Mouse (Mus musculus): ENCODE measurements at regions not wholly inside any gene's neighbourhood (a gene's known extent, or its start where the extent isn't known, plus 50 kb on each side); places are given as distances from the start of the nearest gene placed in this dataset.
"Not testable (repeated sequence)": the region's sequence is repeated elsewhere in the genome, so short reads cannot be mapped to it uniquely, and the experiment has no call there.

DNA sequence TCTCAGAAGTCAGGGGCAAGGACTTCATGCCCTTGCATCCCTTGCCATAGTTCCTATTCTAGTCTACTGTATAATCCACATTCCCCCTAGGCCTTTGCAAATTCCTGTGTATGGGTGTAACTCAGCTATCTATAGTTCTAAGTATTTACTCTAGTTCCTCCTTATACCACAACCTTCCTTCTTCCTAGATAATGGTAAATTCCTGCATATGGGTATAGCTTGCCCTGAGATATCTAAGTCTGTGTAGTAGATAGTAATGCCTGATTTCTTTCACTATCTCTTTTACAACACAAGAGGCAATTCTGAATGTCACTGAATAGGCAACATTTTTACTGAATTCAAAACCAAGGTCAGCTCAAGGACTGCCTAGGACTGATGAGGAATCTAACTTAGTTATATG is 1000.2 kb downstream of the Kcnt2 start:
- DNase-seq, result not testable (repeated sequence)

DNA sequence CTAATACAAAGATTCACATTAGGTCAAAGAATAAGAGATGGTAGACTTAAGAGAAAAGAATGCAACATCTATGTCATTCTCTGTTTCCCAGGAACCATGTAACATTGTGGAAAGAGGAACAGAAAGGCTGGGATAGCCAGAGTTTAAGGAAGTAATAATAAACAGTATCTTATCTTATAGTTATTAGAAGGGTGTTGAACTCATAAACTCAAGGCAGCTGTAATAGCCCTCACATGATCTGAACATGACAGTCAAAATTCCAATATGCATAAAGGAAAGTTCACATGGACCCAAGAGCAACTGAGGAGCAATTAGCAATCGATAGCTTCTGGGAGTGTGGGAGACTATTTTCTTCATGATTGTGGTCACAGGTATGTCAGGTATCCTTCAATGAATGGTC is 1028.8 kb downstream of the Kcnt2 start:
- DNase-seq, result no peak

DNA sequence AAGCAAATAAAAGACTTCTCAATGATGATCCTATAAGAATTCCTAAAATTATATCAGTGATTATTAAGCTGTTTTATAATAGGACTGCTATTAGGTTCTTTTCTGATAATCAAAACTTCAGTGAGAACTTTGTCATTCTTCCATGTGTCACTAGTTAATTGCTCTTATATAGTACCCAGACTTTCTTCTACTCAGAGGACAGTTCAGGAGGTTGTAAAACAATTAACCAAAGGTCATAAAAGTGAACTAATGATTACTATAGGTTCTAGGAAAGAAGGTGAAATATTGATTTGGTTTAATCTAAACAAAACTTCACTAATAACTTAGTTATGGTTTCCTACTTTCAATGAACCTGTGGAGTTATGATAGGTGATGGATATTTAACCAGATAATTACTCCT is 1035.6 kb downstream of the Kcnt2 start:
- no peak for DNase-seq

DNA sequence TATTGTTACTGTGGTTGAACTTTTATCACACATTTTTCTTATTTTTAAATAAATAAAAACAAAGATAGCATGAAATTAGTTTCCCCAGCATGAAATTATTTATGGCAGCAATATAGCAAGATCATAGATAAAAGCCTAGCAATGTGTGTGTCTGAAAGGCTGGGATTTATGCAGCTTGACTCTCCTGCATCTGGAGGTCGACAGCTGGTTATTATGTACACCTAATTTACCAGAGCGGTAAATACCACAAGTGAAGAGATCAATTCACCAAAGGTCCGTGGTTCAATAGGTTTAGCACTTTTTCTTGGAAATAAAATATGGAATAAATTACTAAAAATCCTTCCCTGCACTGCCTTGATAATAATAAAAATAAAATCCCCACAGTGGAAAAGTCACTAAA is 1077.0 kb downstream of the Kcnt2 start:
- no peak for DNase-seq

DNA sequence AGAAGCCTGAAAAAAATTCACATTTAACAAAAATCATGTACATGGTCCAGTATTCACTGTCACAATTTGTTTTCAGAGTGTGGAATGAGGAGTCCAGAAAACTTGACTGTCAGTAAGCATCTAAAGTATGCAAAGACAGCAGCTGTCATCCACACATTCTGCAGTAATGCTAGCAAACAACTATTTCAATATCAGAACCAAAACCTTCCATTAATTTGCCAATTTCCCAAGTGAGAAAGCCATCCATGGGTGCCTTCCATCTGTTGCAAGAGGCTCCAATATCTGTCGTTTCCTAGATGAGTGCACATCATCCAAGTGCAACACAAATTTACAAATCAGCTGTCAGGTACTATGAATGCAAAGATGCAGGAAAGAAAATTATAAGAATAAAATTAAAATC is 1092.1 kb downstream of the Kcnt2 start:
- DNase-seq, result no peak

DNA sequence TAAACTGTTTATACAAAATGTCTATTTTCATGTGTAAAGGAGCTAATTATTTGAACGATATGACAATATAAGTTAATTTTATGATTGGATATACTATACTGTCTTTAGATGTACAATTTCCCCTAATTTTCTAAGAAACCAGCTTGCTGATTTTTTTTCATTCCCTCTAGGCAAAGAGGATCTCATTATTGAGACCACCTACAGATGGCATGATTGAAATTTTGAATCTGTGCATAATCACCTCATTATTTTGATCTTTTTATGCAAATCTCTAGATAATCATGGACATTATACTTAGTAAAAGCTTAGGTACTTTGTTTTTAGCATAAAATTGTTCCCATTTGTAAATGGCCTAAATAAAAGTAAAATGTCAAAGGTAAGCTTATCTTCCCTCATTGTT is 1123.5 kb downstream of the Kcnt2 start:
- DNase-seq, result no peak

DNA sequence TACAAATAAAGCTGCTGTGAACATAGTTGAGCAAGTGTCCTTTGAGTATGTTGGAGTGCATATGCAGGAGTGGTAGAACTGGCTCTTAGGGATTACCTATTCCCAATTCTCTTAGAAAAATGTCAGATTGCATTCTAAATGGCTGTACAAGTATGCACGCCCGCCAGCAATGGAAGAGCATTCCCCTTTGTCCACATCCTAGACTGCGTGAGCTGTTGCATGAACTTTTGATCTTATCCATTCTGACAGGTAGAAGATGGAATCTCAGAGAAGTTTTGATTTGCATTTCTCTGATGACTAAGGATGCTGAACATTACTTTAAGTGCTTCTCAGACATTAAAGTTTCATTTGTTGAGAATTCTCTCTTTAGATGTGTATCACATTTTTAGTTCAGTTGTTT is 1130.0 kb downstream of the Kcnt2 start:
- no peak for DNase-seq

DNA sequence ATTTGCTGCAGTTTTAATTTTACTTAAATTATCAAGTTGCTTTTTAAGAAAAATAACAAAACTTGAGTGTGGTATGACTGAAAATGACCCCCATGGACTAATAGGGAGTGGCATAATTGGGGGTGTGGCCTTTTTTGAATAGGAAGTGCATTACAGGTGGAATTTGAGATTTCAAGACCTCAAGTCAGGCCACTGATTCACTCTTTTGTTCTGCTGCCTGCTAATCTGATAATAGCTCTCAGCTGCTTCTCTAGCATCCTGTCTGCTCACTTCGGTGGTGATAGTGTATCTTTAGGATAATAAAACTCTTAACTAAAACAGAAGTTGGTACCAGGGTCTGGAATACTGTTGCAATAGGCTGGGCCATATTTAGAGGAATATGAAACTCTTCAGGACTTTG is 1155.4 kb downstream of the Kcnt2 start:
- DNase-seq, result no peak

DNA sequence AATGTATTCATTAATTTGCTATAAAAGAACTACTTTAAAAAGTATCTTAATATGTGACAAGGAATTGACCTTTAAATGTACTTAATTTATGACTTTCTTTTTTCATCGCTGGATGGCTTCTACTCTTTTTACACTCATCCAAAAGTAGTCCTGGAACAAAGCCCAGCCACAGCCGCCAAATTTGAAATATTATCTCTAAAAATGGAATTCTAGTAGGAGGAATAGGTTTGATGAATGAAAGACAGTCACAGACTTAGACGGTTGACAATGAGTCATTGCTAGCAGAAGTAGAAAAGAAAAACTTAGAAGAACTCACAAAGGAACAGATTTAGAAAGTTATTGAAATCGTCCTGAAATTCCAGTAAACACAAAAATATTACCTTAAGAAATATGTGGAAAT is 1183.7 kb downstream of the Kcnt2 start:
- peak; percentile 37 for DNase-seq

DNA sequence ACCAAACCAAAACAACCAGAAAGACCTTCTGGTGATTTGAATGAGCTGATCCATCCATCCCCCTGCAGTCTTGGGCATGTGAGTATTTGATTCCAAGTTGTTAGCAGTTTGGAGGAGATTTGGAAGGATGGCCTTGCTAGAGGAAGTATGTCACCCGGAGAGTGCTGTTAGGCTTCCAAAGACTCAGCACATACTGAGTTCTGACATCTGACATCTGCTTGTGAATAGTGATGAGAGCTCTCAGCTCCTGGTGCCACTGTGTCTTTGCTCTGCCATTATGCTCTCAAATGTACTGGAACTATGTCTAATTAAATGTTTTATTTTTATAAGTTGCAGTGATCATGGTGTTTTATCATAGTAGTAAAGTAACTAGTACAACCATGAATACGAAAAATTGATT is 1184.2 kb downstream of the Kcnt2 start:
- DNase-seq, result no peak

DNA sequence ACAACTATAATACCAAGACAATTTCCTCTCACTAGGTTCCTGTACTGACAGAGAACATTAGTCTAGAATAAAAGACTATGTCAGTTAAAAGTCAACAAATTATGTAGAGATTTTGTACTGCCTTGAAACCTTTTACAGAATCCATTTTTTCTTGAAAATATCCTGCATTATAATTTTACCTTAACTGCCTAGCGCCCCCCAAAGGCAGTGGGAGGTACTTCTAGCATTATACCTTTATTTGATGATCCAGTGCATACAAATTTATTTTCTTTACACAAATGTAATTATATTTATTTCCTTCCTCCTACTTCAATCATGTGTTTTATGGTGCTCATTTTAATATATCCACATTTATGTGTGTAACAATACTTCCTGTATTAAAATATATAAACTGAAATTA is 1189.5 kb downstream of the Kcnt2 start:
- no peak for DNase-seq

DNA sequence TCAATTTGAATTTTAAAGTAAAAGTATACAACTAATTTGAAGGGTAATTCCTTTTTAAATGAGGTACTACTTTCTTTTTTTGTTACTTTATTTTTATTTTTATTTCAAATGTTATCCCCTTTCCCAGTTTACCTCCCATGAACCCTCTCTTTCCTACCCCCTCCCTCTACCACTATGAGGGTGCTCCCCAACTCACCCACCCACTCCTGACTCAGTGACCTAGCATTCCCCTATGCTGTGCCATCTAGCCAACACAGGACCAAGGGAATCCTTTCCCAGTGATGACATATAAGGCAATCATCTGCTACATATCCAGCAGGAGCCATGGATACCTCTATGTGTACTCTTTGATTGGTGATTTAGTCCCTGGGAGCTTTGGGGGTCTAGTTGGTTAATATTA is 1194.3 kb downstream of the Kcnt2 start:
- DNase-seq, result no peak

DNA sequence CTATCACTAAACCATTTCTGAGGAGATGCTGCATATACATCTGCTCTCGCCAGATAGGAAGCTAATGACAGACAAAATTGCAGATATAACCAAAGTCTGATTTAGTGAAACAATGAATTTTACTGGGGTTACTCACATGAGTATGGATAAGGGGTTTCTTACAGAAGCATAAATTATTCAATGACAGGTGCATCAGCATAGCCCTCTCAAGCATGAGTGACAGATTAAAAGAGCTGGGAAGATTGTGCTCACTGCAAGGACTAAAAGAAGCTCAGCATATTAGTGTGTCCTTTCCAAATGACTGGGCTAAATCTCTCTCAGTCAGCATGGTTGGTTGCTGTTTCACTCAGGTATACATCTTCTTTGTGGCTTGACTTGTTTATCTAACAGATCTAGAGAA is 1205.0 kb downstream of the Kcnt2 start:
- no peak for DNase-seq

DNA sequence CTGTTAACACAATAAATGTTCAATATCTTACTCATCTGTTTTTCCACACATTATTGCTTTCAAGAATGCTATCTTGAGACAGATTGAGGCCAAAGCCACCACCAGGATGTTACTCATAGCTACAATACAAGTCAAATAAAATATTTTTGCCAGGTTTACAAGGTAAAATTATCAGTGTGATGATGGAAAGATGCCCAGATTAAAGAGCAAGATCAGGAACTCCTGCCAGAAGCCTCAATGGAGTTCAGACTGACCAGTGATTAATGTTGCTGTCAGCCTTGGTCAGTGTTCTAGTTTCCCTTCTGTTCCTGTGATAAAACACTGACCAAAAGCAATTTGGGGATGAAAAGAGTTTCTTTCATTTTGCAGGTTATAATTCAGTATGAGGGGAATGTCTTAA is 1218.6 kb downstream of the Kcnt2 start:
- no peak for DNase-seq

All from right cerebral cortex, postnatal 14 days (tissue).